8 mouse cellular contexts compared by ENCODE assay signal in the genomic region with DNA sequence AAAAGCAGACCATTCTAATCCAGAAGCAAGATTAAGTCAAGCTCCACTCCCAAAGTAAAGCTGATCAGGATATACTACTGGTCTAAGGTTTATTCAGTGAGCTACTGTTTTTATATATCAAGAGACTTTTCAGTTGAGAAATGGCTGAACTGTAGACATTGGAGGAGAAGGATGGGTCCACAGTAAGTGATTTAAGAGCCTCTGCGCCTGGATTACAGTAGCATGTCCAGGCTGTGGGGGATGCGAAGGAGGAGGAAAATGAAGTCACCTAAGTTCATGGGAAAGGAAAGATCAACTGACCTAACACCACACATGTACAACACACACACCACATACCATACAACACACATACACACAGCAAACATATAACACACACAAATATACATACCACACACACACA. TPM values are rescaled to one million over a fixed set of nuclear protein-coding genes. Genes with fewer than 3 reads are reported as not detected.
DNase-seq lines count a peak whose midpoint lies in the region; ATAC-seq and TF ChIP-seq lines count a peak whose summit lies in the region.
"Had no signal": no experiment of that assay in that cellular context is flagged by ENCODE, and none has a peak within 500 bp of the region (broad histone marks: within the 10 kb centered on the region; RNA-seq: fewer than 3 reads in every experiment).

No protein-coding gene starts in this region.

- 0 out of 2 replicates have a peak, but pooled peaks cover 3% of the 10 kb centered on the region for H3K36me3 ChIP-seq in embryonic facial prominence, embryonic 14.5 days (ENCODE audit: control insufficient read depth, insufficient read depth, low read length)
- no peaks in the 10 kb centered on the region for H3K36me3 ChIP-seq in hindbrain, embryonic 14.5 days (replicated peaks; ENCODE audit: control insufficient read depth, insufficient read depth)
- no peaks in the 10 kb centered on the region for H3K36me3 ChIP-seq in neural tube, embryonic 12.5 days

- H3K27me3 ChIP-seq in embryonic facial prominence, embryonic 14.5 days (replicated peaks; ENCODE audit: control insufficient read depth, insufficient read depth, low read length): no peaks in the 10 kb centered on the region
- H3K27me3 ChIP-seq in hindbrain, embryonic 14.5 days (ENCODE audit: control insufficient read depth, insufficient read depth, low read length): no peaks in the 10 kb centered on the region; the same call in 1 of the 2 replicates
- H3K27me3 ChIP-seq in neural tube, embryonic 12.5 days (replicated peaks): no peaks in the 10 kb centered on the region

- peak overlapping the region; percentile 80 for H3K9ac ChIP-seq in embryonic facial prominence, embryonic 14.5 days (ENCODE audit: low read depth, low read length)
- H3K9ac ChIP-seq in hindbrain, embryonic 14.5 days: peak overlapping the region; percentile 56; the same call in 1 of the 2 replicates
- no peak overlapping the region for H3K9ac ChIP-seq in neural tube, embryonic 12.5 days

- TF ChIP-seq CTCF in layer of hippocampus, adult 2 months (conservative IDR thresholded peaks at IDR 0.05): no peak

- peak overlapping the region; percentile 66 for H3K4me2 ChIP-seq in embryonic facial prominence, embryonic 14.5 days (ENCODE audit: low read depth, low read length)
- H3K4me2 ChIP-seq in hindbrain, embryonic 14.5 days (replicated peaks): peak overlapping the region; percentile 56
- H3K4me2 ChIP-seq in neural tube, embryonic 12.5 days (replicated peaks): peak overlapping the region; percentile 72

- no peaks in the 10 kb centered on the region for H3K9me3 ChIP-seq in embryonic facial prominence, embryonic 14.5 days (ENCODE audit: control insufficient read depth, low read length)
- H3K9me3 ChIP-seq in hindbrain, embryonic 14.5 days (ENCODE audit: control insufficient read depth, low read length): no peaks in the 10 kb centered on the region
- no peaks in the 10 kb centered on the region for H3K9me3 ChIP-seq in neural tube, embryonic 12.5 days

- no peak for ATAC-seq in embryonic facial prominence, embryonic 14.5 days (ENCODE audit: low read depth)
- ATAC-seq in hindbrain, embryonic 14.5 days (ENCODE audit: low FRiP score): no peak
- no peak for ATAC-seq in neural tube, embryonic 12.5 days (ENCODE audit: low FRiP score, low read depth)

- no peak overlapping the region for H3K27ac ChIP-seq in layer of hippocampus, adult 2 months
- peak overlapping the region; percentile 92 for H3K27ac ChIP-seq in embryonic facial prominence, embryonic 14.5 days (replicated peaks; ENCODE audit: low read depth, low read length)
- H3K27ac ChIP-seq in hindbrain, embryonic 14.5 days: no peak overlapping the region; the same call in 1 of the 2 replicates
- H3K27ac ChIP-seq in neural tube, embryonic 12.5 days: no peak overlapping the region

- WGBS in embryonic facial prominence, embryonic 14.5 days: 71% methylated on average over 2 of the region's 2 CpGs
- WGBS in hindbrain, embryonic 14.5 days: 91% methylated on average over 2 of the region's 2 CpGs
- WGBS in neural tube, embryonic 12.5 days: 70% methylated on average over 2 of the region's 2 CpGs

- DNase-seq in layer of hippocampus, adult 2 months (ENCODE audit: low spot score in 2 of 2): no peak
- no peak for DNase-seq in layer of hippocampus, adult 11-12 months (ENCODE audit: low spot score)
- no peak for DNase-seq in embryonic facial prominence, embryonic 14.5 days (ENCODE audit: low spot score)
- DNase-seq in hindbrain, embryonic 14.5 days (ENCODE audit: low spot score): no peak
- DNase-seq in layer of hippocampus, postnatal 36 days: no peak
- DNase-seq in Muller cell, postnatal 12 days (ENCODE audit: inconsistent ontology term): no peak

- peak overlapping the region; percentile 56 for H3K4me3 ChIP-seq in layer of hippocampus, adult 2 months
- H3K4me3 ChIP-seq in embryonic facial prominence, embryonic 14.5 days (ENCODE audit: low read depth, low read length): peak overlapping the region; percentile 61
- peak overlapping the region; percentile 32 for H3K4me3 ChIP-seq in hindbrain, embryonic 14.5 days (replicated peaks; ENCODE audit: low read length)
- peak overlapping the region; percentile 38 for H3K4me3 ChIP-seq in neural tube, embryonic 12.5 days

- H3K4me1 ChIP-seq in embryonic facial prominence, embryonic 14.5 days (ENCODE audit: control insufficient read depth, insufficient read depth, low read length): peaks cover 27% of the 10 kb centered on the region
- peaks cover 8% of the 10 kb centered on the region for H3K4me1 ChIP-seq in hindbrain, embryonic 14.5 days (replicated peaks; ENCODE audit: control insufficient read depth, insufficient read depth, low read length)
- H3K4me1 ChIP-seq in neural tube, embryonic 12.5 days: peaks cover 10% of the 10 kb centered on the region; the same call in 1 of the 2 replicates

RNA-seq across cellular contexts. Expression of a gene that starts 1.3 kb away (rescaled TPM):
- total RNA-seq in layer of hippocampus, adult 2 months (2021): 1 to 10 TPM; 3.6 to 3.9 TPM
- 106 and 117 TPM in 2 replicates for polyA plus RNA-seq in embryonic facial prominence, embryonic 14.5 days (2014; fragmentation: Nextera tagmentation; extraction: Ambion mirVana)
- polyA plus RNA-seq in hindbrain, embryonic 14.5 days (2014; fragmentation: Nextera tagmentation; extraction: Ambion mirVana): 20.6 and 21.6 TPM in 2 replicates
- 34.9 and 40.7 TPM in 2 replicates for polyA plus RNA-seq in neural tube, embryonic 12.5 days (2016; fragmentation: Nextera tagmentation; extraction: Ambion mirVana)
- 1 to 10 TPM; 3.6 to 4.5 TPM for total RNA-seq in layer of hippocampus, postnatal 36 days (2021)
- total RNA-seq: neutrophil, adult 5-6 weeks had no signal
